Mouse (Mus musculus) adrenal gland, adult 8-10 months (tissue): ENCODE measurements around the gene Gm815. TPM values are rescaled to one million over a fixed set of nuclear protein-coding genes. Genes with fewer than 3 reads are reported as not detected.

Experiments
- DNase-seq: peaks from one replicate; pipeline ENCODE4 v3.0.0; 2022
- total RNA-seq, 4 experiments: library from RNA; stranded (reverse); gene quantifications; 2 replicates each; pipeline ENCODE4 v1.2.4; 2022

Gene Gm815
- total RNA-seq, 4 experiments from 2014 or later: not detected

DNA sequence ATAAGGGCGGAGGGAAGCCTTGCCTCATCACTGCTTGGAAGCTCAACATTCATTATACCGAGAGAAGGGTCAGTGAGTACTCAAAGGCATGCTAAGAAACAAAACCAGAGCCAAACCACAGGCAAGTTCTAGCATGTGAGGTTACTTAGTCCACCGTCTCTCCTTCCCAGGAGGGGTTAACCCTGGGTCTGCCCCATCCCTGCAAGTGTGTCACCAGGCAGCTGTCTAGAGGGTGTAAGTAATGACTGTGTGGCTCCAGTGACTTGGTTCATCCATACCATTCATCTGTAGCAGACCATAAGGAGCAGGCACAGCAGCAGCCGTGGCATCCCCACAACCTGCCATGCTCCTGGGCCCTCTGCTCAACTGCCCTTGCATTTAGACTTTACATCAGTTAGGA, 5.8 kb upstream of the Gm815 start:
- DNase-seq: no peak

DNA sequence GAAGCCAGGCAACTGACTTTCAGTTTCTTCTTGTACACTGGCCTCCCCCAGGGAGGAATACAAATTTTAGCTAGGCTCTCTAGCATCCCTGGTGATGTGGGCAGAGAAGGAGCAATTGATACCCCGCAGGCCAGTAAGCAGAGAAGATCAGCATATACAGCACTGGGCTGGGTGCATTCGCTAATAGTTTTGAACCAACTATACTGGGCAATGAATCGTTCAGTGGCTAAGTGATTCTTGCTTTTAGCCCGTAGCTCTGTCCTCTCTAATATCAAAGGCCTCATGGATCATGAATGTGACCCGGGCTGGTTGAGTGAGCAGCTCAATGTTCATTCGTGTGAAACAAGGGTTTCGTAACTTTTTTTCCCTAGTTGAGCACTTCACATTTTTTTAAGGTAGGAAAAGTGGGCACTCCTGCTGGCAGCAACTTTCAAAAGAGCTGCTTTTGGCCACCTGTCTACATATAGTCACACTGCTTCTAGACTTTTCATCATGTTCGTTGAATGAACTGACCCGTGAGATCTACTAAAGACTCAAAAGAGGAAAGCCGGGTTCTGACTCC, 3.7 kb upstream of the Gm815 start:
- DNase-seq: no peak

DNA sequence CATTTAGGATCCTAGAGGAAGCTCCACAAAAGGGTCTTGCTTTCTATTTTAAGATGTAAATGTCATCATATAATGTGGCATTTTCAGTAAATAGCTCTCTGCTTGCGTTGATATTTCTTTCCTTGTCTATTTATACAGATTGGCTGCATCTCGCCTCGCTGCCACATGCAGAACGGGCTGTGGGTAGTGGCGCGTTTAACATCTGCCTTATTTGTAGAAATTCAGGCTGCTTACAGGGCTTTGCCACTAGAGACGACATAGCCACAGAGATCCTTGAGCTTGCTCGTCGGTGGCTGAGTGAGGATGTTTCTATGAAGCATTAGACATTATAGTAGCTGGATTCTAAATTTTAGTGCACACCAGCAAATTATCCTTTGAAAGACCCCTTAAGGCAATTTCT, 2.5 kb downstream of the Gm815 start:
- DNase-seq: no peak

DNA sequence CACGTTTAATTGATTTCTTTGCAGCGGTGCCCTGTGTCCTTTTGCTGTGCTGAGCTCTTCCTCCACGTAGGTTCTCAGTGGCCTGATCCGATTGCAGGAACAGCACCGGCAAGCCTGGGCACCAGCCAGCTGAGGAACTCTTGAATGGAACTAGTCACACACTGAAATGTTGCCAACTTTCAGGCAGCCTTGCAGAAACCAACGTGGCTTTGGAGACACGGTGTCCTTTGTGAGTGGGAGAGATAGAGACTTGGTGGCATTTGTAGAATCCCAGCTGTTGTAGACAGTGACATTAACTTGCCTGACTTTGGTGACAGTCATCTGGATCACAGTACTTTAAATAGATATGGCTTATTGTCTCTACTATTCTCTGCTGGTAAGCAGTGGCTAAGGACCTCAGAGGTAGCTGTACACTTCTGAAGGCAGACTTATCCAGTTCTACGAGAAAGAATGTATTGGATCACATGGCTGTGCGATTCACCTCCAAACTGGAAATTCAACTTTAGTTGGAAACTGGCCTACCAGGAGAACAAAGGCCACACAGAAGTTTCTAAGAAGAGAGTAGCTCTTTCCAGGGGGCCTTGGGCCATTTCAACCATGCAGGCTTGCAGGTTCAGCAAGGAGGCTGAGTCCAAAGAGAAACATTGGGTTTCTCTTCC, 5.8 kb downstream of the Gm815 start:
- DNase-seq: peak; percentile 21

DNA sequence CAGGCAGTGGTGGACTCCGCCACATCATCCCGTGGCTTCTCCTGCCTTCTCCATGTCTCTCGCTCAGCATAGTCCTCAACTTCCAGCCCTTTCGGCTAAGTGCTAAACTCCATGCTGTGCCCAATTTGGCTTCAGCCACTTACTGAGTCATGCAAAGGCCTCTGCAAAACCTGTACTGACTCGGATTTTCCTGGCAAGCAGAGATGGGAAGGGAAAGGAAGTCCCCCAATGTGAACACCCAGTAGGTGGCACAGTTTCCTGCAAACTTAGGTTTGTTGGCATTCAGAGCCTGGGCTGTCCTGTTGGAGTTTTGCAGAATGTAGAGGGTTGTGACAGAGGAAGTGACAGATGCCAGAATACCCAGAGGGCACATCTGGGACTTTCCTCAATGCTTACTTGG, 7.2 kb downstream of the Gm815 start:
- no peak for DNase-seq

DNA sequence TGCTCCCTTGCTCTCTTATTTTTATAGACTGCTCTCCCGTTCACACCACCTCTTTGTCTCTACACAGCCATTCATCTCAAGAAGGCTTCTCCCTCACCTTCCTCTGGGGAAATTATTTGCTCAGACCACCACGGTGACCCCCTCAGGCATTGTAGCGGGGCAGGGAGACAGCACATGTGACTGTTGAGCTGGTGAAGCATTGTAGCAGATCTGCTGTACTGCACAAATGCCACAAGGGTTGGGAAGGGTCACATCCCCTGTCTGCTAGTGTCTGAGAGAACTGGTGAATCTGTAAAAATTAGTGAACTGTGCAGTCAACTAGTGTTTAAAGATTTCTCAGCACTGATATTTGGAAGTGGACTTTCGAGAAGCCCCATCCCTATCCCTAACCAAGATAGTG, 16.5 kb downstream of the Gm815 start:
- no peak for DNase-seq

DNA sequence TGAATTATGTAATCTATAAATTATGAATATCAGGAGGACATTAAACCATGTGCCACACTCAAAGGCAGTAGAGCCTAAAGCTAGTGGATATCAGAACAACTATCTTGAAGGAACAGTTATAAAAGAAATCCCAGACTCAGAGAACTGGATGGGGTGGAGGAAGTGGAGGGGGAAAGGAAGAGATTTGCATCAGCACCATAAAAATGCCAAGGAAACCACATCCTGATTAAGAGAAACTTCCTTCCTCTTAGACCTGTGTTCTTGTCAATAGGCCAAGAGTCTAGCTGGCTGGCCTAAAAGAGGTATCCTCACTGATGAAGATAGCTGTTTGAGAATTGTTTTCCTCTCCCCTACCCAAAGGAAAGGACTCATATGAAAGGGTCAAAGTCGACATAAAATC, 28.6 kb downstream of the Gm815 start:
- no peak for DNase-seq

DNA sequence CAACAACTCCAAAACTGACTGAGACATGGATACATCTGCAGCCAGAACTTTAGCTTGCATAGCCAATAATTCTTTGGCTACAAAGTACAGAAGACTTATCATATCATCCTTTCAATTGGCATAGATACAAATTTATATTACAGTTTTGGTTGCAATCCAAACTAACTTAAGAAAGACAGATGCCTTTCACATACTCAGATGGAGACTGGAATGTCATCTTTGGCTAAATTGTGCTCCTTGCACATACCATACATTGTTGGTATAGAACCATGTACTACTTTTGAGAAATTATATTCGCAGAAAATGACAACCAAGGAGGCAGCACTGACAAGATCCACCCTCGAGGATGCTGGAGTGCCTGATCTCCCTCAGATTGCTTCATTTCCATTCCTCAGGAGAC, 35.1 kb downstream of the Gm815 start:
- no peak for DNase-seq

DNA sequence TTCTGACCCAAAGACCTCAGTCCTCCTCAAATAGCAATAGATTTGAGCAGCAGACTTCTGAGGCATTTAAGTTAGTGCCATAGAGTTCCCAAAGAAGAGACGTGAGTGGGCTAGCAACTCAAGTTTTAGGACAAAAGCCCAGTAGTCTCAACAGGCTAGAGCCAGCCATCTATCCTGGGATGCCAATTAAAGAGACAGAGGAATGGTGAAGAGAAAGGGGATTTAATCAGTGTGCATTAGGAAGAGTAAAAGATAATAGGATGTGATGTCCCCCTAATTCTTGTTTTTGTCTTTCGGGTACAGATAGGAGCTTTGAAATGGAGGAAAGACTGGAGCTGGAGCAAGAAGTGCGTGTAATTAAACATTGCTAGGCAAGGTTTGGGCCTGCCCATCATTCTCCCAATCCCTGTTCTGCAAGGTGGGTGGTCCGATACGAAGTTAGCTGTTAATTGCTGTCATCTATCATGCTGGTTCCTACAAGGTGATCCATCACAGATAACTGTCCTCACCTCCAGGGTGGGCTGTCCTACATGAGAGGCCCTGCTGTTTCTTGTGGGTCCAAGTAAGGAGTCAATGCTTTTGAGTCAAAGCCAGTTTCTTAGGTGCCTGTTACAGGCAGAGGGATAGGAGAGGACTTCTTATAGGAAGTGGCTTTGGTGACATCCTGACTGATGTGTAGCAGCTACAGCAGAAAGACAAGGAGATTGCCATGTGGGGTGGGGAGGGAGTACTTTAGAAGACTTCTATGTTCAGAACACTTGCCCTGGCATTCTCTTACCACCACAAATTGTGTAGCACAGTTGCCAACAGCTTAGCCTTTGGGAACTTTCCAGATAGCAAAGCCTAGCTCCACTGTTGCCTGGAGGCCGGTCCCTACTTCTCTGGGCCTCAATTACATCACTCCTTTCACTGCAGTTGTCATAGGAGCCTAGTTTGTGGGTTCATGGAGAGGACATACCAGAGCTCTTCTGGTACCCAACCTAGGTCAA, 44.9 kb downstream of the Gm815 start:
- no peak for DNase-seq

DNA sequence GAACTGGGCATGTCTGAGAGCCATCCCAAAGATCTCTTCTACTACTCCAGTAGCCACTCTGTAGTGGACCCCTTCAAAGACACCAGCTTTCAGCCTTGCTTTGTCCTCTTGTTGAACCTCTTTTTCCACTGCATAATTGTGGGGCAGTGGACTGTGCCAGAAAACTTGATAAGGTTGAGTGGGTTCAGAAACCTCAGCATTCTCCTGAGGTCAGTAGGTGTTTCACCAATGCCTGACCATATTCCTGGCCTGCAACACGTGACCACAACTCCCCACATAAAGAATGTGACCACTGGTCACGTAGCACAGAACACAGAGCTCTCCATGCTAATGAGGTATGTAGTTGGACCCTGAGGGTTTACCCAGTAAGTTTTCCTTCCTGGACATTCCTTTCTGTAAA, 48.5 kb downstream of the Gm815 start:
- no peak for DNase-seq
